Mouse (Mus musculus) intestine, embryonic 14.5 days (tissue): ENCODE data around the gene Srsf3. TPM values are rescaled to one million over a fixed set of nuclear protein-coding genes. Genes with fewer than 3 reads are reported as not detected.
"Not testable (repeated sequence)": the region's sequence is repeated elsewhere in the genome, so short reads cannot be mapped to it uniquely, and the experiment has no call there.

Source experiments
- ATAC-seq: fragments of 200-750 bp; cut with Nextera tagmentation; replicated peaks from 2 replicates; pipeline ENCODE4 v1.8.0; 2017; ENCODE audit warnings: low read depth, moderate number of reproducible peaks, moderate TSS enrichment, moderate library complexity; ENCODE audit not compliant: low FRiP score, low TSS enrichment
- DNase-seq: peaks from one replicate; pipeline ENCODE4 v3.0.0-alpha.2; 2018; ENCODE audit warnings: low spot score
- H3K27ac ChIP-seq: fragments of 300-500 bp; sonication (generic); 2 replicates; pipeline ENCODE4 v1.5.1; 2014; ENCODE audit warnings: low read depth, mild to moderate bottlenecking, control low read depth
- H3K27me3 ChIP-seq: fragments of 300-500 bp; sonication (generic); replicated peaks from 2 replicates; pipeline ENCODE4 v1.6.1; 2014; ENCODE audit warnings: low read length, control low read depth; ENCODE audit not compliant: control insufficient read depth, insufficient read depth
- H3K36me3 ChIP-seq: fragments of 300-500 bp; sonication (generic); 2 replicates; pipeline ENCODE4 v1.6.1; 2014; ENCODE audit warnings: low read length, control low read depth; ENCODE audit not compliant: control insufficient read depth, insufficient read depth
- H3K4me1 ChIP-seq: fragments of 300-500 bp; sonication (generic); replicated peaks from 2 replicates; pipeline ENCODE4 v1.6.1; 2014; ENCODE audit warnings: low read length, control low read depth, mixed read lengths; ENCODE audit not compliant: control insufficient read depth, insufficient read depth
- H3K4me2 ChIP-seq: fragments of 300-500 bp; sonication (generic); 2 replicates; pipeline ENCODE4 v1.6.1; 2014; ENCODE audit warnings: low read length
- H3K4me3 ChIP-seq: fragments of 300-500 bp; sonication (generic); 2 replicates; pipeline ENCODE4 v1.5.1; 2014; ENCODE audit warnings: low read depth, low read length, control low read depth, mixed read lengths
- H3K9ac ChIP-seq: fragments of 300-500 bp; sonication (generic); 2 replicates; pipeline ENCODE4 v1.6.1; 2014; ENCODE audit warnings: mild to moderate bottlenecking, low read length
- H3K9me3 ChIP-seq: fragments of 300-500 bp; sonication (generic); 2 replicates; pipeline ENCODE4 v1.6.1; 2016; ENCODE audit warnings: low read length, control low read depth; ENCODE audit not compliant: control insufficient read depth
- WGBS: fragments of 180-500 bp; shearing (Covaris S2); extraction: QIAGEN DNeasy Blood & Tissue Kit; methylation state at CpG from one replicate; pipeline ENCODE4 v1.1.7; 2014; 5-methylcytosine and 5-hydroxymethylcytosine counted together
- polyA plus RNA-seq: library from polyadenylated mRNA; unstranded; fragments of >200 nt; fragmentation: Nextera tagmentation; extraction: Ambion mirVana; gene quantifications from 2 replicates; pipeline ENCODE4 v1.2.1, GENCODE M21; 2014

Srsf3 gene
- polyA plus RNA-seq, 1 experiment from 2014 or later, result 585 TPM

DNA sequence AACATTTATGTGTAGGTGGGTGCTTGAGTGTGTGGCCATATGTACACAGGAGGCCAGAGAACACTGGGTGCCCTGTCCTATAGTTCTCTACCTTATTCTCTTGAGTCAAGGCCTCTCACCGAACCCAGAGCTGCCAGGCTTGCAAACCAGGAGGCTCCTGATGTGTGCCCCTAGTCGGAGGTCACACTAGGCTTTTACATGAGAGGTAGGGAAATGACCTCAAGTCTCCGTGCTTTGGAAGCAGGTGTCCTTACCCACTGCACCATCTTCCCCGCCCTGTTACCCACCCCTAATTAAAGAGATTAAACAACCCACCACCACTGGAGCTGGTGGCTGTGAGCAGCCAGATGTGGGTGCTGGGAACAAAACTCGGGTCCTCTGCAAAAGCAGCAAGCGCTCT, 9.1 kb upstream of the Srsf3 start:
- DNase-seq, result no peak
- Histone ChIP-seq H3K4me2 (no peak overlapping the region), H3K27ac (no peak overlapping the region), H3K4me1 (peaks cover 29% of the 10 kb centered on the region), H3K9ac (no peak overlapping the region), H3K36me3 (no peaks in the 10 kb centered on the region), H3K27me3 (no peaks in the 10 kb centered on the region), H3K9me3 (no peaks in the 10 kb centered on the region), H3K4me3 (no peak overlapping the region)
- WGBS, result 94% methylated on average over 6 of the region's 6 CpGs
- ATAC-seq, result no peak

DNA sequence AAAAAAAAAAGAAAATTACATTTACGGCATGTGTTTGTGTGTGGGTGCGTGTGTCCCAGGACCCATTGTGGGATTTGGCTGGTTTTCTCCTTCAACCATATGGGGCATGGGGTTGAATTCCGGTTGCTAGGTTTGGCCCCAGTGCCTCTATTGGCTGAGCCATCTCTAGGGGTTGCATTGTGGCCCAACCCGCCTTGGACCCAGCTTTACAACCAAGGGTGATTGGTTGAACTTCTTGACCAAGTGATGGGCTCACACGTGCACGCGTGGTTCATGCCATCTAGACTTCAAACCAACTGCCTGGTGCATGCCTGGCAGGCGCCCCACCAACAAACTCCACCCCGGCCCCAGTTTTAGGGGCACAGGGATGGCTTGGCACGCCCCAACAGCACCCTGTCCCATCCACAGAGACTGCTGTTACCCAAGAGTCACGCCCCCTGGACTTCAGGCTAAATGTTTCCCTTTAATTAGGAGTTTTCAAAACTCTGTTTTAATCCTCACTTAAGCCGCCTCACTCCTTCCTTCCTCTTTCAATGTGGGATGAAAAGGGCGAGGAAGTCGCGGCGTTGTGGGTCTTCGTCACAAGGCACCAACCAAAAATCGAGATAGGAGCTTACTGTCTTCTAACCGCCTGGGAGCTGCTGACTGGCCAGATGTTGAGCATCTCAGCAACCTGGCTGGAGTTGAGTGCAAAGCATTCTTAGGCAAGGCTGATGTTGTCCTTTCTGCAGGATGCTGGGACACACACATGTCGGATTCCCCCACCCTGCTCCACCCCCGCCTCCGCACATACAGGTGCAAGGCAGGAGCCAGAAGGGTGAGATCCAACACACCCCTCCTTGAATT, 8.2 kb upstream of the Srsf3 start:
- Histone ChIP-seq H3K27me3 (no peaks in the 10 kb centered on the region), H3K36me3 (no peaks in the 10 kb centered on the region), H3K27ac (peak overlapping the region; percentile 48; the same call in 1 of the 2 replicates), H3K4me3 (no peak overlapping the region), H3K4me2 (peak overlapping the region; percentile 16; the same call in 1 of the 2 replicates), H3K9me3 (no peaks in the 10 kb centered on the region), H3K9ac (no peak overlapping the region), H3K4me1 (peaks cover 27% of the 10 kb centered on the region)
- ATAC-seq, result no peak
- no peak for DNase-seq
- 72% methylated on average over 22 of the region's 22 CpGs for WGBS

DNA sequence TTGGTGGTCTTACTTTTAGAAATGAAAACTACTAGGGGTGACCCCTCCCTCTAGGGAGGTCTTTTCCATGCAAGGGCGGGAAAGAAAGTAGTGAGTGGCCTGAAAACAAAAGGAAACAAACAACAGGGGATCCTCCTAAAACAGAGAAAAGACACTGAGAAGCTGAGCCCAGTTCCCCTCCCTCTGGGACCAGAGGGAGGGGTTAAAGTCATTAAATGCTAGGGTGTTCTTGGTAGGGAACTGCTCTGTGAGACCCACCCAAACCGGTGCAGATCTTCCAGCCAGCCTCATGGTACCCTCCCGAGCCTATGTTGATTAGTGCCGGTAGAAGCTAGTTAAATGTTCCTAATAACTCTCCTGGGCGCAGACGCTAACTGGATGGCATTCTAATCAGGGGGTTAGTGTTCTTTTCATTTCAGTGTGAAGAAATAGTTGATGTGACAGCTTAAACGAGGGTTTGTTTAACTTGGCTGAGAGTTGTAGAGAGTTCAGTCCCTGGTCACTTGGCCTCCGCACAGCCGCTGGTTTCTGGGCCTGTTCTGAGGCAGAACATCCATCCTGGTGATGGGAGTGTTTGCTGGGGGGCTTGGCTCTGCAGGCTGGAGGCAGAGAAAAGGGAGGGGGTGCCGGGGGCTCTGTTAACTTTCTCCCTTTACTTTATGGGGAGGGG, 7.4 kb upstream of the Srsf3 start:
- ATAC-seq, result no peak; the same call in 1 of the 2 replicates
- Histone ChIP-seq H3K27ac (peak overlapping the region; percentile 48), H3K36me3 (no peaks in the 10 kb centered on the region), H3K4me1 (peaks cover 25% of the 10 kb centered on the region), H3K27me3 (no peaks in the 10 kb centered on the region), H3K9ac (no peak overlapping the region), H3K4me2 (peak overlapping the region; percentile 16; the same call in 1 of the 2 replicates), H3K4me3 (no peak overlapping the region), H3K9me3 (no peaks in the 10 kb centered on the region)
- WGBS, result 18% methylated on average over 10 of the region's 10 CpGs
- DNase-seq, result no peak

DNA sequence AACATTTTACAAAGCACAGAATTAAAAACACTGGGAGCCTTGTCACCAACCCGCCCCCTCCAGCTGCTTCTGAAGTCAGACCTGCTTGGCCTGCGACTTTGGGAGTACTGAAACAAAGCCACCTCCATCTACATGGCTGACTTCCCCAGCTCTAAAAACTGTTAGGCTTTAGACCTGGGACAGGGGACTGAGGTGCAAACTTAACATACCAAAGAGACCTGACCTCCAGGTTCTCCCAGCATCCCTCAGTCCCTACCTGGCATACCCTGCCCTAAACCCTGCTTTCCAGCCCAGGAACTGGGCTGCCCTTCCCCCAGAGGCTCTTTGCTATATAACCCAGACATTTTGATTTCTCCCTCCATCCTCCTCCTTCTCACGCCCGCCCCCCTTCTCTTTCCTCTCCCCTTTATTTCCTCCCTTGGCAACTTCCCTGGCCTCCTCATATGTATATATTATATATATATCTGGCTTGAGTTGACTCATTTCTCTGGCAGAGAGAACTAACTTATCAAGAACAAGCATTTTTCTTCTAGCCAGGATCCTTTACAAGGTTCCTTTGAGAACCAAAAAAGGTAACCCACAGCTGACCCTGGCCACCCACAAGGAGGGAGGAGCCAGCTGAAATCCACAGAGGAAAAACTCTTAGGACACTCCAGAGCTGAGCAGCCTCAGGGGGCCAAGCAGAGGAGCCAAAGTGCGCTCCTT, 5.6 kb upstream of the Srsf3 start:
- no peak overlapping the region for H3K4me2 ChIP-seq
- no peaks in the 10 kb centered on the region for H3K27me3 ChIP-seq
- H3K4me1 ChIP-seq, result peaks cover 29% of the 10 kb centered on the region
- ATAC-seq (peak; percentile 56), DNase-seq (peak; percentile 70)
- 37% methylated on average over 5 of the region's 5 CpGs for WGBS
- peak overlapping the region; percentile 75 for H3K27ac ChIP-seq
- no peaks in the 10 kb centered on the region for H3K9me3 ChIP-seq
- H3K36me3 ChIP-seq, result no peaks in the 10 kb centered on the region
- H3K9ac ChIP-seq, result no peak overlapping the region
- H3K4me3 ChIP-seq, result no peak overlapping the region

DNA sequence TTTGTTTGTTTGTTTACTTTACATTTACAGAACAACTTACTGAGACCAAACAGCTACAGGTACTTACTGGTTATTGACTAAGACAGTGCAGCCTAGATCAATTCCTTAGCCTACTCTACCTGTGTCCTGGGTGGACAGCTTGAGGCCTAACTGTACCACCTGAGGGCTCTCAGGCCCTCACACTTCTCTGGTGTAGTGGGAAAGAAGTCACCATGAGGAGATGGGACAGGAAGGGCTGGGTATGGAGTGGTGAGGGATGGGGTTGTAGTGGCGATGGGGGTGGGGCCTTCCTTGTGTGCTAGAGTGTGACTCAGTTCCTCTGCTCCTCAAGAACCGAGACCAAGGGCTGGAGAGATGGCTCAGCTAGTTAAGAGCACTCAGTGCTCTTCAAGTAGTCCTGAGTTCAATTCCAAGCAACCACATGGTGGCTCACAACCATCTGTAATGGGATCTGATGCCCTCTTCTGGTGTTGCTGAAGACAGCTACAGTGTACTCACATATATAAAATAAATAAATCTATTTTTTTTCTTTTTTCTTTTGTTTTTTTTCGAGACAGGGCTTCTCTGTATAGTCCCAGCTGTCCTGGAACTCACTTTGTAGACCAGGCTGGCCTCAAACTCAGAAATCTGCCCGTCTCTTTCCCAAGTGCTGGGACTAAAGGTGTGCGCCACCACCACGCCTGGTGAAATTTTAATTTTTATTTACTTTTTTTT, 1.9 kb upstream of the Srsf3 start:
- H3K4me2 ChIP-seq, result no peak overlapping the region
- H3K4me3 ChIP-seq, result no peak overlapping the region
- no peak overlapping the region for H3K27ac ChIP-seq
- peak; percentile 51 for DNase-seq
- no peak for ATAC-seq
- WGBS, result 91% methylated on average over 6 of the region's 6 CpGs
- no peak overlapping the region for H3K9ac ChIP-seq
- no peaks in the 10 kb centered on the region for H3K27me3 ChIP-seq
- H3K4me1 ChIP-seq, result peaks cover 18% of the 10 kb centered on the region
- no peaks in the 10 kb centered on the region for H3K9me3 ChIP-seq
- peaks cover 8% of the 10 kb centered on the region; the same call in 1 of the 2 replicates for H3K36me3 ChIP-seq

DNA sequence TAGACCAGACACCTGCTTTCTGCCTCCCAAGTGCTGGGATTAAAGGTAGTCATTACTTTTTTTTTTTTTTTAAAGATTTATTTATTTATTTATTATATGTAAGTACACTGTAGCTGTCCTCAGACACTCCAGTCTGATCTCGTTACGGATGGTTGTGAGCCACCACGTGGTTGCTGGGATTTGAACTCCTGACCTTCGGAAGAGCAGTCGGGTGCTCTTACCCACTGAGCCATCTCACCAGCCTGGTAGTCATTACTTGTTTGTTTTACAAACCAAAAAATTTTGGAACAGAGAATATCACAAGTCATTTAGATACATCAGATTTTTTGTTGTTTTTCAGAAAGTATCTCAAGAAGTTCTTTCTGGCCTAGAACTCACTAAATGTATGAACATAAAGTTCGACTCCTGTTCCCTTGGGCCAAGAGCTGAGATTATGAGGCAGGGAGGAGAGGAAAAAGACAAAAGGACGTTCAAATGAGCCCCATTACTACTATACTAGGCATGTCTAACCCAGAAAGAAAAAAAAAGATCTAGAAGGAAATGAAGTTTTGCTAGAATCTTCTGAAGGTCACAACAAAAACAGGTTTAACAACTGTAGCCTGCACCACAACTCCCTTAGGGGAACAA, 1.2 kb upstream of the Srsf3 start:
- not testable (repeated sequence) for H3K9me3 ChIP-seq, H3K27me3 ChIP-seq, H3K36me3 ChIP-seq, DNase-seq, ATAC-seq
- peaks cover 14% of the 10 kb centered on the region for H3K4me1 ChIP-seq
- H3K4me3 ChIP-seq, result peak overlapping the region; percentile 100
- H3K27ac ChIP-seq, result peak overlapping the region; percentile 99
- peak overlapping the region; percentile 85 for H3K4me2 ChIP-seq
- H3K9ac ChIP-seq, result peak overlapping the region; percentile 99
- 54% methylated on average over 7 of the region's 7 CpGs for WGBS

DNA sequence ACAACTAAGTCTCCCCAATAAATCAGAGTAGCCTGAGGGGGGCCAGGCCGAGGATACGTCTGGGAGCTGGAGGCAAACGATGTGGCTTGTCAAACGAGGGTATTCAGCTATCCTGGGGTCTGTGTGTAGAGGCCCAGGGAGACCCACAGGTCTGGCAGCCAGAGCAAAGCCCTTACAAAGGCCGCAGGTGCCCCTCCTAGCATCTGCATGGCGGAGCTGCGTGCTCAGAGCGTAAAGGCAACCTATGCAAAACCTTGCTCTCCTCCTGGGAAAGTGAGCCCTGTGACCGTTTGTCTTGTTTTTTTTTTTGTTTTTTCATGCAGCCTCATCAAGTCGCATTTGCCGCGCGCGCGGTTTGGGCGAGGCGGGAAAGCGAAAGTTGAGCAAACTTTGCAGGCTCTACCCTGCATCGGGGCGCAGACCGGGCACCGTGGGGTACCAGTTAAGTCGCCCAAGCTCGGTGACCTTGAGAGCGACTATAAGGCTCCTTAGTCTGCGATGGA, 606 bp upstream of the Srsf3 start:
- H3K36me3 ChIP-seq, result peaks cover 16% of the 10 kb centered on the region
- peak overlapping the region; percentile 99 for H3K9ac ChIP-seq
- H3K27me3 ChIP-seq, result no peaks in the 10 kb centered on the region
- no peaks in the 10 kb centered on the region for H3K9me3 ChIP-seq
- ATAC-seq (no peak), DNase-seq (no peak)
- H3K4me1 ChIP-seq, result peaks cover 13% of the 10 kb centered on the region
- peak overlapping the region; percentile 85 for H3K4me2 ChIP-seq
- under 1% methylated on average over 26 of the region's 26 CpGs for WGBS
- H3K4me3 ChIP-seq, result peak overlapping the region; percentile 100
- H3K27ac ChIP-seq, result peak overlapping the region; percentile 99
